Mouse (Mus musculus) c-Kit-positive CD71-negative TER-119-negative erythroid progenitor cells, embryonic 14.5 days (primary cell): Measurements from ENCODE around the gene Tbc1d5.

Experiments used
- DNase-seq: peaks from one replicate; pipeline ENCODE4 v3.0.0-alpha.2; 2013; ENCODE audit warnings: low read depth

Tbc1d5 gene

DNA sequence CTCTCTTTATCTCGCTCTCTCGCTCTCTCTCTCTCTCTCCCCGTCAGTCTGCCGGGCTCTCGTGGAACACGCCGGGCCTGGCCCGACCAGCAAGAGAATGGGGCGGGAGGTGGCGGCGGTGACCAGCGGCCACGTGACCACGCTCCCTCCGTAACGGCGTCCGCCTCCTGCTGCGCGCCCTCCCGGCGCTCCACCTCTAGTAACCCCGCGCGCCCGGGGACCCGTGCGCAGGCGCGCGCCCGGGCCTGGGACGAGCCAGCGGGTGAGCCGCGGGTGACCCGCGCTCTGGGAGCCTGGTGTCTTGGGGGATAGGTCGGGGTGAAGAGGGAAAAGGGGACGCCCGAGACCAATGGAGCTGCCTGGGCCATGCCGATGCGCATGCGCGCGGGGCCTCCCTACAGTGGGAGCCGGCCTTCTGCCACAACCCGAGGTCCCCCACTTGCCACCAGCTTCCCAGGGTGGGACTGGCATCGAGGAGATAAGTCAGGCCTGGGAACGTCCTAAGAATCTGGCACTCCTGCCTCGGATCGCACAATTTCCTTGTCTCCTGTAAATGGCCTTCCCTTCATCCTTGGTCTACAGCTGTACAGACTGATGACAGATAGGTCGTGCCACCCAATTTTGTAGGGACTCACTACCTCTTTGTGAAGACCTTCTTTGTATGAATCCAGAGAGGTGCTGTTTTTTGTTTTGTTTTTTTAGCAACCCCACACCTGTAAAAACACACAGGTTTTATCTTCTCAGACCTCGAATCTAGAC is at the start of gene Tbc1d5:
Tbc1d5 (minus strand) TSS at position 158 of the 759 bp plus-strand sequence.
- peak; percentile 68 for DNase-seq

GRCm38 (mm10) chr17:51226056-51226455 is 46.9 kb upstream of the Tbc1d5 start:
- DNase-seq = no peak

GRCm38 (mm10) chr17:51223152-51223551 is 44.0 kb upstream of the Tbc1d5 start:
- DNase-seq = no peak

- DNase-seq = no peak
Observed at GRCm38 (mm10) chr17:51221075-51221474, 41.9 kb upstream of the Tbc1d5 start.

GRCm38 (mm10) chr17:51219897-51220296 is 40.7 kb upstream of the Tbc1d5 start:
- DNase-seq = no peak

DNA sequence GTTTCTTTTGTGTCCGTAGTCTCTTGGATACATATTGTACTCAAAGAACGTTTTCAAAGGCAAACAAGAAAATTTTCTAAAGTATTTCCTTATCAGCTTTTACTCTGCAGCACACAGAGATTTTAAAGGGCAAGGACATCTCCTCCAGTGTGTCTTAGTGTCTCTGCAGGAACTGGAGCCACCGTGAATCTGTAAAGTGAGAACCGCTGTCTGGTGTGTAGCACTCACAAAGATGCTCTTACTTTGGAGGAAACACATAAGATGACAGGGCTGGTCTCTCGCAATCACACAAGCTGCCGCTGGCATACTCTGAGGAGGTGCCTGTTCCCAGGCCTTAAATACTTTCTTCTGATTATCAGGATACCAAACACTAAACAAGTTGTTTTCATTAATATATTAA is 37.3 kb upstream of the Tbc1d5 start:
- DNase-seq = no peak

DNA sequence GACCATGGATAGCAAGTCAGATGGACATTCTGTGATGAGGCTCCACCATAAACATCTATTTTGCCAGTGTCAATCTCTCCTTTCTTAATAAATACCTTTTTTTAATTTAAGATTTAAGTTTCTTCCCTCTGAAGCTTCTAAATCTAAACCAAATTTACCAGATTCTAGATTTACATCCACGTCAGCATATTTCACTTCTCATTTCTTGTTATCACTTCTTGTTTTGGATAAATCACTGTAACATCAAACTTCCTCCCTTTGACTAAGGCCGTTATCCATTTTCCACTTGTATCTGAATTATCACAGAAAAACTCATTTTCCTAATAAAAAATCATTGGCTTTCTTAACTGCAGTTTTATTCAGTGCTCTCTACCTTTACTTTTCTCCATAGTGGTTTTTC is 30.4 kb upstream of the Tbc1d5 start:
- DNase-seq = no peak

DNA sequence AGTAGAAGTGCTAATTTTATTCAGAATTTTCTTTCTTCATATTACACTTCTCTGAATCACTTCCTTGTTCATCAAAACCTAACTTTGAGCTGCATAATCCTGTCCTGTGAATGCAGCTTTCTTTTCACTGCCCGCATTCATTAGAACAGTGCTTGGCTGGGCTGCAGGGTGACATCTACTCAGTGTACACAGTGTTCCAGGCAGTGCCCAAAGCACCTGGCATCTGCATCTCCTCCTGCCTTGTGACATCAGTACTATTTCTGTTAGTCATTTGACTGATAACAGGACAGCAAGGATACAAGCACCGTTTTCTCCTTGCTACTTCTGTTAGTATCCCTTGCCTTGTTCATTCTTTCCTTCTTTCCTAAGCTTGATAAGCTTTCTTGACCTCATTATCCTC is 25.5 kb upstream of the Tbc1d5 start:
- DNase-seq = no peak

GRCm38 (mm10) chr17:51195561-51195960 is 16.4 kb upstream of the Tbc1d5 start:
- DNase-seq = no peak

- DNase-seq = no peak
Observed at GRCm38 (mm10) chr17:51194787-51195186, 15.6 kb upstream of the Tbc1d5 start.

DNA sequence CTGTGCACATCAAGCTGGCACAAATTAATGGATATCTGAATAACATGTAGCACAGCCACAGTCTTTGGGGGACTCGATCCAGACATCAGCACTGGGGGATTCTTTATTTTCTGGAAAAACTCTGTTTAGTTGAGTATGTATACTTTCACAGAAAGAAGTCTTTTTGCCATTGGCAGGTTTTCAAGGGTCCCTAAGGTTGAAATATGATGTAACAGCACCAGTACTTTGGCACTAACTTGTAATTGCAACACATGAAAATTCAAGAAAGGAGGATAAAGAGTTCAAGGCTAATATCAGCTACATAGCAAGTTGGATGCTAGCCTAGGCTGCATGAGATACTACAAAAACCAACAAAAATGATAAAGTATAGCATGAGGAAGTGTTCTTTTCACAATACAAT is 12.2 kb upstream of the Tbc1d5 start:
- DNase-seq = no peak

- DNase-seq = no peak
Observed at GRCm38 (mm10) chr17:51182715-51183114, 3.6 kb upstream of the Tbc1d5 start.

GRCm38 (mm10) chr17:51178491-51179194 is 509 bp downstream of the Tbc1d5 start:
- peak; percentile 61 for DNase-seq

GRCm38 (mm10) chr17:51177923-51178322 is 1.2 kb downstream of the Tbc1d5 start:
- no peak for DNase-seq

DNA sequence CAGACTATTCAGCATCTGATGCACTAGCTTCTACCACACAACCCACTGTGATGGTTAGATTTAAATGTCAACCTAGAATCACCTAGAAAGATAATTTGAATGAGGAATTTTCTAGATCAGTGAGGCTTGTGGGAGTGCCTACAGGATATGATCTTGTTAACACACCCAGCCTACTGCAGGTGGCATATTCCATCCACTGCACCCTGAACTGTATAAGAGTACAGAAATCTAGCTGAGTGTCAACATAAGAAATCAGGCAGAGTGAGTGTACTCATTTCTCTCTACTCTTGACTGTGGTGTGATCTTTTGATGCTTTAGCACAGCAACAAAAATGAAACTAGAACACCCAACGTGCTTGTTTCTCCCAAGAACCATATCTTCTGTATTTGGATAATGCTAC is 6.8 kb downstream of the Tbc1d5 start:
- no peak for DNase-seq

DNA sequence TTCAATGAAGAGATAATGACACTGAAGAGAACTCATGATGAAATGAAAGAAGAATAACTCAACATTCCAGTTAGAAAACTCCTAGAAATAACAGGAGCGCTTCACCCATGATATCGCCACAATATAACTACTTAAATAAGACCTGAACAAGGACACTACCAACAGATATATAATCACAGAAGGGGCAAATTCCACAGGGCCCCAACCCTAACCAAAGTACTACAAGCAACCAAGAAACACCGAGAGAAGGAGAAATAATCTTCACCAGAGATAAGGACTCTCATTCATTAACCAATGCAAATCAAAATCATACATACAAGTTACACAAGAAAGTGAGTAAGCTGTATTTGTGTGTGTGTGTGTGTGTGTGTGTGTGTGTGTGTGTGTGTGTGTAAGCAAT is 7.6 kb downstream of the Tbc1d5 start:
- no peak for DNase-seq

DNA sequence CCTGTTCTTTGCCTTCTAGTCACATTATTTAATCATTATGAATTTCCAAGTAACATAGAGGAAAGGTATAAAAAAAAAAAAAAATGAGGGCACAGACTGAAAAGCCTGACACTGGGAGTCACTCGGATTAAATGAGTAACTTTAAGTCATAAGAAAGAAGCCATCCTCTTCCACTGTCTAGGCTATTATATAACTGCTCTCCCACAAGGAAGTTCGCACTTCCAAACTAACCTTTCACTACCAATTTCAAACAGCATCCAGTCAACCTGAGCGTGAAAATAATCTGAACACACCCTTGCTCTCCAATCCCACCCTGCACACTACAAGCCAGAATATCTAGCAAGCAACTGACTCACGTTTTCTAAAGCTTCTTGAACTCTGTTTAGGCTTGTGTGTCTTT is 9.2 kb downstream of the Tbc1d5 start:
- no peak for DNase-seq

GRCm38 (mm10) chr17:51162366-51162765 is 16.8 kb downstream of the Tbc1d5 start:
- DNase-seq = no peak

DNA sequence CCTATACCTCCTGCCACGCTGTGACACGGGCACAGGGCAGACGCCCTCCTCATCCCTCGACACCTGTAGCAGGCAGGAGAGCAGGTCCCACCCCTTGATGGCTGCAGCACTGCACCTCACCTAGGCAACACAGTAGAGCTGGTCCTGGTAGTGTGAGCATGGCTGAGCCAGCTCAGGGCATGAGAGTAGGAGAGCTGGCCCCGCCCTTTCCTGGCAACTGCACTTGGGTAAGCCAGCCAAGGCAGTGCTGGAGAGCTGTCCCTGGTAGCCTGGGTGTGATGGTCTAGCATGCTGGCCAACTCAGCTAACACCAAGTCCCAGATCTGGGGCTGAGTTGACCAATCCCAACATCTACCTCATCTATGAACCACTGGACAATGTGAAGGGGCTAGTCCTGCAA is 19.9 kb downstream of the Tbc1d5 start:
- DNase-seq = no peak

GRCm38 (mm10) chr17:51150999-51151398 is 28.2 kb downstream of the Tbc1d5 start:
- no peak for DNase-seq

DNA sequence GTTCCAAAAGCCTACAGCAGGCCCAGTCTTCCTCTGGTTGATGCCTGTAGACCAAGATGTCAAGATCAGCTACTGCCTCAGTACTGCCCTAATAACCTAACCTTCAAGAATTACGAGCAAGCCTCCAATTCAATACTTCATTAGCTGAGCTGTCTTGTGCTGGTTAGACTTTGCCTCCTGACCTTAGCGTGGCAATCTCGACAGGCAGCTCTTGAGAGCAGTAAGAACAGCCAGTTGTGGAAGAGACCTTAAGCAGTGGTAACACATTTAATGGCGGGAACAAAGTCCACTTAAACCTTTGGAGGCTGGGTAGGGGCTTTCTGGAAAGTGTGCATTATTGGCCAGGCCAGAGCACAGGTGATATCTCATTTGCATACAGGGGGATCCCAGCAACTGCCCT is 34.2 kb downstream of the Tbc1d5 start:
- no peak for DNase-seq

DNA sequence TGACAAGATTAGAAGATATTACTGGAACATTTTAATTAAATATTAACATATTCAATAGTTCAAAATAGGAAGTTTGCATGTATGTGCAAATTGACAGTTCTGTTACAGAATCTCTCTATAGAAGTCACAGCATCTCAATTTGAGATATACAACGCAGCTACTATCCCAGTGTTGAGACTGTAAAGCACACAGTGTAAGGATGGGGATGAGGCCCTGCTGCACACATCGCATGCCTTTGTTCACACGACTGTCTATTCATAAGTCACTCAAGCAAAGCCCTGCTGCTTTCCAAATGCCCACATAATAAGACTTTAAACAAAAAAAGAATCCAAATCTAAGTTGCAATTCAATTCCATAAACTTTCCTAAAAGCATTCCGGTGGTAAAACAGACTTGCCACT is 37.1 kb downstream of the Tbc1d5 start:
- no peak for DNase-seq

DNA sequence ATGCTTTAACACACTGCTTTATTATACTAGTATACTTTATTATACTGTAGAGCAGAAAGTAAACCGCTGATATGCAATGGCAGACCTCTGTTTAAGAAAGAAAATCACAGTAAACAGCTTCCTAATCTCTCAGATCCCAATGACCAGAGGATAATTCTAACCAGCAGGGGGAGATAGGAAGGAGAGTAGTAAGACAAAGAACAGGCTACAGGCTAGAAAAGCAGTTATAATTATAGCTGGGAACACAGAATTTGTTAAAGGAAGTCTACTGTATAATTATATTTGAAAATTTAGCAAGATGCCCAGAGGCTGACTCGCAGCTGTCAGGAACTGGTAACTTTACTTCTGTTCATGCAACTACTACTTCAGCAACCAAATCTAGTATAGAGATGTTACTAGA is 68.0 kb downstream of the Tbc1d5 start:
- peak; percentile 17 for DNase-seq

DNA sequence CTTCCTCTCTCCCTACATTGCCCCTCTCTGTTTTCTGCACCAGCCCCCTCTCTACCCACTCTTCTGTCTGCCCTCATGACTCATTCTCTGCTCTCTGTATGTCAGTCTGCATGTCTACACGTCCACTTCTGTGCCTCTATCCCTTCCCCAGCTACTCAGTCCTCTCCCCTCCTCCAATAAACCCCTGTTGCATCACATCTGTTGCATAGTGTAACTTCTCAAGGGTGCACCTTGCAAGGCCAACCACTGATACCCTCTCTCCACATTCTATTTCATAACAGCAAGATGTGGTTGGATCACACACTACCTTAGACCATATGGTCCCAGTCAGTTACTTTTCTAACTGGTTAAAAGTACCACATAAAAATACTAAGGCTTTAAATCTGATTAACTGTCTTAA is 74.9 kb downstream of the Tbc1d5 start:
- DNase-seq = no peak
